Mouse (Mus musculus): Measurements from ENCODE around the gene Hoxa11. TPM values are rescaled to one million over a fixed set of nuclear protein-coding genes. Genes with fewer than 3 reads are reported as not detected.

Gene Hoxa11
- polyA plus RNA-seq, 1 experiment from 2014 or later: 0.09 TPM

- H3K4me1 ChIP-seq (ENCODE audit: control insufficient read depth, insufficient read depth, low read length): peaks cover 3% of the 10 kb centered on the region; the same call in 1 of the 2 replicates
- peak overlapping the region; percentile 56 for H3K27ac ChIP-seq (ENCODE audit: low read depth, low read length)
- H3K36me3 ChIP-seq (ENCODE audit: control insufficient read depth, insufficient read depth, low read length): no peaks in the 10 kb centered on the region
- 11% methylated on average over 10 of the region's 10 CpGs for WGBS
- H3K4me2 ChIP-seq (ENCODE audit: low read depth, low read length): peak overlapping the region; percentile 90
- H3K4me3 ChIP-seq (ENCODE audit: low read depth, low read length): peak overlapping the region; percentile 57
- H3K9me3 ChIP-seq (ENCODE audit: control insufficient read depth, low read length): no peaks in the 10 kb centered on the region
- H3K27me3 ChIP-seq (ENCODE audit: control insufficient read depth, insufficient read depth, low read length): peaks cover 10% of the 10 kb centered on the region
- no peak for ATAC-seq (ENCODE audit: low read depth)
- H3K9ac ChIP-seq (replicated peaks; ENCODE audit: low read depth, low read length): peak overlapping the region; percentile 62
Observed at GRCm38 (mm10) chr6:52237346-52238154, 8.1 kb downstream of the Hoxa11 start.

- 14% methylated on average over 3 of the region's 3 CpGs for WGBS
- Histone ChIP-seq H3K9me3 (ENCODE audit: control insufficient read depth, low read length) (no peaks in the 10 kb centered on the region), H3K27me3 (ENCODE audit: control insufficient read depth, insufficient read depth, low read length) (peaks cover 4% of the 10 kb centered on the region; the same call in 1 of the 2 replicates), H3K4me1 (ENCODE audit: control insufficient read depth, insufficient read depth, low read length) (peaks cover 3% of the 10 kb centered on the region; the same call in 1 of the 2 replicates), H3K4me2 (ENCODE audit: low read depth, low read length) (peak overlapping the region; percentile 90), H3K9ac (replicated peaks; ENCODE audit: low read depth, low read length) (peak overlapping the region; percentile 62; the same call in 1 of the 2 replicates), H3K4me3 (ENCODE audit: low read depth, low read length) (peak overlapping the region; percentile 57), H3K36me3 (ENCODE audit: control insufficient read depth, insufficient read depth, low read length) (no peaks in the 10 kb centered on the region), H3K27ac (ENCODE audit: low read depth, low read length) (peak overlapping the region; percentile 36; the same call in 1 of the 2 replicates)
- ATAC-seq (ENCODE audit: low read depth): no peak
Observed at GRCm38 (mm10) chr6:52236806-52237205, 8.8 kb downstream of the Hoxa11 start.

- no peaks in the 10 kb centered on the region for H3K27me3 ChIP-seq (ENCODE audit: control insufficient read depth, insufficient read depth, low read length)
- H3K4me2 ChIP-seq (ENCODE audit: low read depth, low read length): peak overlapping the region; percentile 90
- H3K4me3 ChIP-seq (ENCODE audit: low read depth, low read length): peak overlapping the region; percentile 57
- H3K9me3 ChIP-seq (ENCODE audit: control insufficient read depth, low read length): no peaks in the 10 kb centered on the region
- no peaks in the 10 kb centered on the region for H3K36me3 ChIP-seq (ENCODE audit: control insufficient read depth, insufficient read depth, low read length)
- H3K9ac ChIP-seq (replicated peaks; ENCODE audit: low read depth, low read length): peak overlapping the region; percentile 92; the same call in 1 of the 2 replicates
- no peak for ATAC-seq (ENCODE audit: low read depth)
- 30% methylated on average over 6 of the region's 6 CpGs for WGBS
- 0 out of 2 replicates have a peak overlapping the region, but pooled peaks have one; percentile 36 for H3K27ac ChIP-seq (ENCODE audit: low read depth, low read length)
- peaks cover 3% of the 10 kb centered on the region; the same call in 1 of the 2 replicates for H3K4me1 ChIP-seq (ENCODE audit: control insufficient read depth, insufficient read depth, low read length)
Observed at GRCm38 (mm10) chr6:52235866-52236265, 9.7 kb downstream of the Hoxa11 start.

GRCm38 (mm10) chr6:52235267-52235666, 10.3 kb downstream of the Hoxa11 start:
- peak; percentile 7 for ATAC-seq (ENCODE audit: low read depth)
- H3K27me3 ChIP-seq (ENCODE audit: control insufficient read depth, insufficient read depth, low read length): no peaks in the 10 kb centered on the region
- H3K9me3 ChIP-seq (ENCODE audit: control insufficient read depth, low read length): no peaks in the 10 kb centered on the region
- H3K4me3 ChIP-seq (ENCODE audit: low read depth, low read length): peak overlapping the region; percentile 57
- H3K4me1 ChIP-seq (ENCODE audit: control insufficient read depth, insufficient read depth, low read length): peaks cover 3% of the 10 kb centered on the region; the same call in 1 of the 2 replicates
- no peaks in the 10 kb centered on the region for H3K36me3 ChIP-seq (ENCODE audit: control insufficient read depth, insufficient read depth, low read length)
- peak overlapping the region; percentile 92; the same call in 1 of the 2 replicates for H3K9ac ChIP-seq (replicated peaks; ENCODE audit: low read depth, low read length)
- peak overlapping the region; percentile 57 for H3K27ac ChIP-seq (ENCODE audit: low read depth, low read length)
- 26% methylated on average over 9 of the region's 9 CpGs for WGBS
- H3K4me2 ChIP-seq (ENCODE audit: low read depth, low read length): peak overlapping the region; percentile 90

GRCm38 (mm10) chr6:52234428-52235140, 11.0 kb downstream of the Hoxa11 start:
- H3K4me3 ChIP-seq (ENCODE audit: low read depth, low read length): peak overlapping the region; percentile 57
- H3K27ac ChIP-seq (ENCODE audit: low read depth, low read length): peak overlapping the region; percentile 94
- no peaks in the 10 kb centered on the region for H3K27me3 ChIP-seq (ENCODE audit: control insufficient read depth, insufficient read depth, low read length)
- peak; percentile 75 for ATAC-seq (ENCODE audit: low read depth)
- H3K4me1 ChIP-seq (ENCODE audit: control insufficient read depth, insufficient read depth, low read length): peaks cover 3% of the 10 kb centered on the region; the same call in 1 of the 2 replicates
- H3K9me3 ChIP-seq (ENCODE audit: control insufficient read depth, low read length): no peaks in the 10 kb centered on the region
- under 1% methylated on average over 62 of the region's 68 CpGs for WGBS
- no peaks in the 10 kb centered on the region for H3K36me3 ChIP-seq (ENCODE audit: control insufficient read depth, insufficient read depth, low read length)
- peak overlapping the region; percentile 92 for H3K9ac ChIP-seq (replicated peaks; ENCODE audit: low read depth, low read length)
- H3K4me2 ChIP-seq (ENCODE audit: low read depth, low read length): peak overlapping the region; percentile 90

GRCm38 (mm10) chr6:52233546-52234427, 11.8 kb downstream of the Hoxa11 start:
- peak overlapping the region; percentile 57 for H3K4me3 ChIP-seq (ENCODE audit: low read depth, low read length)
- H3K36me3 ChIP-seq (ENCODE audit: control insufficient read depth, insufficient read depth, low read length): no peaks in the 10 kb centered on the region
- H3K27me3 ChIP-seq (ENCODE audit: control insufficient read depth, insufficient read depth, low read length): no peaks in the 10 kb centered on the region
- H3K27ac ChIP-seq (ENCODE audit: low read depth, low read length): peak overlapping the region; percentile 94
- H3K9me3 ChIP-seq (ENCODE audit: control insufficient read depth, low read length): no peaks in the 10 kb centered on the region
- under 1% methylated on average over 64 of the region's 70 CpGs for WGBS
- peak; percentile 31; the same call in 1 of the 2 replicates for ATAC-seq (ENCODE audit: low read depth)
- peak overlapping the region; percentile 90 for H3K4me2 ChIP-seq (ENCODE audit: low read depth, low read length)
- H3K4me1 ChIP-seq (ENCODE audit: control insufficient read depth, insufficient read depth, low read length): peaks cover 4% of the 10 kb centered on the region
- peak overlapping the region; percentile 92 for H3K9ac ChIP-seq (replicated peaks; ENCODE audit: low read depth, low read length)

GRCm38 (mm10) chr6:52232984-52233545, 12.5 kb downstream of the Hoxa11 start:
- WGBS: 2% methylated on average over 23 of the region's 23 CpGs

GRCm38 (mm10) chr6:52232568-52232965, 13.0 kb downstream of the Hoxa11 start:
- Histone ChIP-seq H3K4me2 (ENCODE audit: low read depth, low read length) (peak overlapping the region; percentile 90), H3K27ac (ENCODE audit: low read depth, low read length) (peak overlapping the region; percentile 94), H3K36me3 (ENCODE audit: control insufficient read depth, insufficient read depth, low read length) (no peaks in the 10 kb centered on the region), H3K4me3 (ENCODE audit: low read depth, low read length) (peak overlapping the region; percentile 57), H3K9me3 (ENCODE audit: control insufficient read depth, low read length) (no peaks in the 10 kb centered on the region), H3K27me3 (ENCODE audit: control insufficient read depth, insufficient read depth, low read length) (no peaks in the 10 kb centered on the region), H3K9ac (replicated peaks; ENCODE audit: low read depth, low read length) (peak overlapping the region; percentile 92), H3K4me1 (ENCODE audit: control insufficient read depth, insufficient read depth, low read length) (peaks cover 13% of the 10 kb centered on the region)
- ATAC-seq (ENCODE audit: low read depth): no peak
- 1% methylated on average over 18 of the region's 18 CpGs for WGBS

More at GRCm38 (mm10) chr6:52232984-52233545, 12.5 kb downstream of the Hoxa11 start:
- ATAC-seq (ENCODE audit: low read depth): no peak
- H3K9ac ChIP-seq (replicated peaks; ENCODE audit: low read depth, low read length): peak overlapping the region; percentile 92
- H3K4me2 ChIP-seq (ENCODE audit: low read depth, low read length): peak overlapping the region; percentile 90
- H3K27me3 ChIP-seq (ENCODE audit: control insufficient read depth, insufficient read depth, low read length): no peaks in the 10 kb centered on the region
- no peaks in the 10 kb centered on the region for H3K36me3 ChIP-seq (ENCODE audit: control insufficient read depth, insufficient read depth, low read length)
- peak overlapping the region; percentile 94 for H3K27ac ChIP-seq (ENCODE audit: low read depth, low read length)
- H3K4me3 ChIP-seq (ENCODE audit: low read depth, low read length): peak overlapping the region; percentile 57
- no peaks in the 10 kb centered on the region for H3K9me3 ChIP-seq (ENCODE audit: control insufficient read depth, low read length)
- H3K4me1 ChIP-seq (ENCODE audit: control insufficient read depth, insufficient read depth, low read length): peaks cover 9% of the 10 kb centered on the region

Data from neural tube, embryonic 14.5 days (tissue).